ENCODE assay signal across 17 mouse cellular contexts in the genomic region with DNA sequence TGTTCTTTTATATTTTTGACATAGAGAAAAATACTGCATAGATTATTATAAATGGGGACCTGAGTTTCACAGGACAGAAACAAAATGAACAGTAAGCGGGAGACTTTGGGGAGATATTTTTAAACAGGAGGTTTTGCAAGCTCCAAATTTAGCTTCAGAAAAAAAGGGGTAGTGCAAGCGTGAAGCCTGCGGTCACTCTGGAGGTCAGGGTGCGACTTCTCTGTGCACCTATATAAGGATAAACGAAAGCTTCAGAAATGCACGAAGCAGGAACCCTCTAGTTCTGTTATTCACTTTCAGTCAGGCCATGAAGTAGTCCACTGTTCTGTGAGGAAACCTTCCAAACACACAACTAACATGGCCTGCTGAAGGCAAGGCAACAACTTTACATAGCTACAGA.
DNase-seq lines count a peak whose midpoint lies in the region; ATAC-seq and TF ChIP-seq lines count a peak whose summit lies in the region.
"Had no signal": no experiment of that assay in that cellular context is flagged by ENCODE, and none has a peak within 500 bp of the region (broad histone marks: within the 10 kb centered on the region; RNA-seq: fewer than 3 reads in every experiment).

No protein-coding gene starts in this region.

- H3K27me3 ChIP-seq in liver, adult 2 months (ENCODE audit: control insufficient read depth, insufficient read depth, low read length): no peaks in the 10 kb centered on the region
- H3K27me3 ChIP-seq in liver, embryonic 12.5 days (replicated peaks): no peaks in the 10 kb centered on the region
- no peaks in the 10 kb centered on the region for H3K27me3 ChIP-seq in forebrain, embryonic 16.5 days (replicated peaks; ENCODE audit: control insufficient read depth, insufficient read depth, low read length)
- no peaks in the 10 kb centered on the region for H3K27me3 ChIP-seq in neural tube, embryonic 15.5 days (replicated peaks)
- H3K27me3 ChIP-seq: embryonic facial prominence, embryonic 13.5 days; heart, embryonic 13.5 days; kidney, embryonic 15.5 days; liver, embryonic 13.5 days; midbrain, embryonic 15.5 days had no signal

- DNase-seq in liver, adult 2 months (ENCODE audit: extremely low read depth, low read depth, low spot score): peak; percentile 29
- DNase-seq in urinary bladder, postnatal 14 days (ENCODE audit: low spot score): no peak
- DNase-seq: cerebellum, adult 11-12 months; gastrocnemius, postnatal 36 days; liver, embryonic 13.5 days had no signal

- H3K9ac ChIP-seq in liver, adult 2 months (ENCODE audit: low read depth, low read length): no peak overlapping the region
- no peak overlapping the region for H3K9ac ChIP-seq in liver, embryonic 12.5 days
- H3K9ac ChIP-seq in forebrain, embryonic 16.5 days (replicated peaks; ENCODE audit: low read depth, low read length): no peak overlapping the region
- H3K9ac ChIP-seq in neural tube, embryonic 15.5 days (replicated peaks): no peak overlapping the region
- H3K9ac ChIP-seq: embryonic facial prominence, embryonic 13.5 days; heart, embryonic 13.5 days; kidney, embryonic 15.5 days; liver, embryonic 13.5 days; midbrain, embryonic 15.5 days had no signal

- no peak overlapping the region for H3K4me2 ChIP-seq in liver, embryonic 12.5 days
- H3K4me2 ChIP-seq in forebrain, embryonic 16.5 days (ENCODE audit: low read length): no peak overlapping the region
- no peak overlapping the region for H3K4me2 ChIP-seq in neural tube, embryonic 15.5 days
- H3K4me2 ChIP-seq: embryonic facial prominence, embryonic 13.5 days; heart, embryonic 13.5 days; kidney, embryonic 15.5 days; liver, embryonic 13.5 days; midbrain, embryonic 15.5 days had no signal

- H3K4me1 ChIP-seq in liver, adult 2 months (ENCODE audit: control insufficient read depth, insufficient read depth, low read length): peaks cover 2% of the 10 kb centered on the region; the same call in 1 of the 2 replicates
- no peaks in the 10 kb centered on the region for H3K4me1 ChIP-seq in liver, embryonic 12.5 days
- no peaks in the 10 kb centered on the region for H3K4me1 ChIP-seq in forebrain, embryonic 16.5 days (replicated peaks; ENCODE audit: control insufficient read depth, insufficient read depth, low read length)
- no peaks in the 10 kb centered on the region for H3K4me1 ChIP-seq in neural tube, embryonic 15.5 days
- H3K4me1 ChIP-seq: embryonic facial prominence, embryonic 13.5 days; heart, embryonic 13.5 days; hindbrain, embryonic 10.5 days; kidney, embryonic 15.5 days; liver, embryonic 13.5 days; midbrain, embryonic 15.5 days had no signal

- no peak for TF ChIP-seq CTCF in liver, adult 2 months (IDR thresholded peaks at IDR 0.05; ENCODE audit: low read depth, low read length)

- 89% methylated on average over 6 of the region's 6 CpGs for WGBS in liver, adult 2 months
- WGBS in liver, embryonic 12.5 days (ENCODE audit: insufficient replicate concordance): 58% methylated on average over 6 of the region's 6 CpGs
- 89% methylated on average over 6 of the region's 6 CpGs for WGBS in forebrain, embryonic 16.5 days
- 93% methylated on average over 6 of the region's 6 CpGs for whole genome bisulfite sequencing in neural tube, embryonic 15.5 days

- no peak for TF ChIP-seq POLR2A in liver, adult 2 months (IDR thresholded peaks at IDR 0.05; ENCODE audit: extremely low read depth, insufficient read depth, low read length)

- H3K27ac ChIP-seq in liver, adult 2 months (replicated peaks; ENCODE audit: insufficient read depth, low read depth, low read length): 0 out of 2 replicates have a peak overlapping the region, but pooled peaks have one; percentile 35
- no peak overlapping the region for H3K27ac ChIP-seq in liver, embryonic 12.5 days
- H3K27ac ChIP-seq in forebrain, embryonic 16.5 days (ENCODE audit: low read length): no peak overlapping the region
- no peak overlapping the region for H3K27ac ChIP-seq in neural tube, embryonic 15.5 days (replicated peaks)
- H3K27ac ChIP-seq: embryonic facial prominence, embryonic 13.5 days; heart, embryonic 13.5 days; hindbrain, embryonic 10.5 days; kidney, embryonic 15.5 days; layer of hippocampus, adult 2 months; liver, embryonic 13.5 days; midbrain, embryonic 15.5 days had no signal

- H3K9me3 ChIP-seq in liver, embryonic 12.5 days (replicated peaks): no peaks in the 10 kb centered on the region
- no peaks in the 10 kb centered on the region for H3K9me3 ChIP-seq in forebrain, embryonic 16.5 days (ENCODE audit: control insufficient read depth, low read length)
- no peaks in the 10 kb centered on the region for H3K9me3 ChIP-seq in neural tube, embryonic 15.5 days (replicated peaks)
- H3K9me3 ChIP-seq: embryonic facial prominence, embryonic 13.5 days; heart, embryonic 13.5 days; hindbrain, embryonic 10.5 days; kidney, embryonic 15.5 days; liver, embryonic 13.5 days; midbrain, embryonic 15.5 days had no signal

- no peak overlapping the region for H3K4me3 ChIP-seq in liver, adult 2 months (ENCODE audit: insufficient read depth, low read depth, low read length)
- H3K4me3 ChIP-seq in liver, embryonic 12.5 days: no peak overlapping the region
- no peak overlapping the region for H3K4me3 ChIP-seq in forebrain, embryonic 16.5 days (replicated peaks; ENCODE audit: low read length)
- H3K4me3 ChIP-seq in neural tube, embryonic 15.5 days (replicated peaks): no peak overlapping the region
- H3K4me3 ChIP-seq: embryonic facial prominence, embryonic 13.5 days; heart, embryonic 13.5 days; hindbrain, embryonic 10.5 days; kidney, embryonic 15.5 days; layer of hippocampus, adult 2 months; liver, embryonic 13.5 days; midbrain, embryonic 15.5 days had no signal

- no peaks in the 10 kb centered on the region for H3K79me2 ChIP-seq in liver, adult 2 months (ENCODE audit: control insufficient read depth, insufficient read depth, low read length)

- no peaks in the 10 kb centered on the region for H3K36me3 ChIP-seq in liver, adult 2 months (ENCODE audit: control insufficient read depth, insufficient read depth, low read length)
- no peaks in the 10 kb centered on the region for H3K36me3 ChIP-seq in liver, embryonic 12.5 days
- H3K36me3 ChIP-seq in forebrain, embryonic 16.5 days (ENCODE audit: control insufficient read depth, insufficient read depth): no peaks in the 10 kb centered on the region
- H3K36me3 ChIP-seq in neural tube, embryonic 15.5 days: no peaks in the 10 kb centered on the region
- H3K36me3 ChIP-seq: embryonic facial prominence, embryonic 13.5 days; heart, embryonic 13.5 days; hindbrain, embryonic 10.5 days; kidney, embryonic 15.5 days; liver, embryonic 13.5 days; midbrain, embryonic 15.5 days had no signal

- no peak for ATAC-seq in liver, embryonic 12.5 days
- ATAC-seq in granulocyte monocyte progenitor cell, adult 5-6 weeks (replicated peaks; ENCODE audit: poor library complexity, severe bottlenecking): peak; percentile 88
- ATAC-seq in monocyte, adult 5-6 weeks (replicated peaks; ENCODE audit: insufficient number of reproducible peaks, low FRiP score, low TSS enrichment, poor library complexity, severe bottlenecking): peak; percentile 95
- no peak for ATAC-seq in forebrain, embryonic 16.5 days
- ATAC-seq in neural tube, embryonic 15.5 days (ENCODE audit: low FRiP score): no peak
- ATAC-seq: activated CD4-positive, CD25-positive, alpha-beta regulatory T cell, adult 4 months; midbrain, embryonic 15.5 days had no signal

Comparison
In these comparisons a context has a peak if more than half of its experiments do, and no peak if none do; other contexts are left out.
1. ATAC-seq: peak in granulocyte monocyte progenitor cell, adult 5-6 weeks (single experiment) and monocyte, adult 5-6 weeks (single experiment); none in liver, embryonic 12.5 days (single experiment), forebrain, embryonic 16.5 days (single experiment) and neural tube, embryonic 15.5 days (single experiment).